Mouse (Mus musculus) midbrain, embryonic 13.5 days (tissue): ENCODE measurements at regions not wholly inside any gene's neighbourhood (a gene's known extent, or its start where the extent isn't known, plus 50 kb on each side); places are given as distances from the start of the nearest gene placed in this dataset.

ENCODE experiments used
- ATAC-seq: fragments of 200-750 bp; cut with Nextera tagmentation; 2 replicates; pipeline ENCODE4 v1.8.0; 2017; ENCODE audit warnings: mild to moderate bottlenecking, moderate TSS enrichment, moderate library complexity
- H3K27ac ChIP-seq: fragments of 300-500 bp; sonication (generic); 2 replicates; pipeline ENCODE4 v1.5.1; 2015; ENCODE audit warnings: inconsistent platforms, mild to moderate bottlenecking, moderate library complexity
- H3K27me3 ChIP-seq: fragments of 300-500 bp; sonication (generic); 2 replicates; pipeline ENCODE4 v1.6.1; 2015; ENCODE audit warnings: mild to moderate bottlenecking, inconsistent platforms
- H3K36me3 ChIP-seq: fragments of 300-500 bp; sonication (generic); 2 replicates; pipeline ENCODE4 v1.6.1; 2015; ENCODE audit warnings: mild to moderate bottlenecking, inconsistent platforms
- H3K4me1 ChIP-seq: fragments of 300-500 bp; sonication (generic); replicated peaks from 2 replicates; pipeline ENCODE4 v1.6.1; 2015; ENCODE audit warnings: inconsistent platforms
- H3K4me2 ChIP-seq: fragments of 300-500 bp; sonication (generic); replicated peaks from 2 replicates; pipeline ENCODE4 v1.6.1; 2015; ENCODE audit warnings: moderate library complexity, mild to moderate bottlenecking, inconsistent platforms
- H3K4me3 ChIP-seq: fragments of 300-500 bp; sonication (generic); replicated peaks from 2 replicates; pipeline ENCODE4 v1.5.1; 2015; ENCODE audit warnings: mild to moderate bottlenecking, inconsistent platforms
- H3K9ac ChIP-seq: fragments of 300-500 bp; sonication (generic); replicated peaks from 2 replicates; pipeline ENCODE4 v1.6.1; 2015; ENCODE audit warnings: mild to moderate bottlenecking, inconsistent platforms
- H3K9me3 ChIP-seq: fragments of 300-500 bp; sonication (generic); 2 replicates; pipeline ENCODE4 v1.6.1; 2016; ENCODE audit warnings: mild to moderate bottlenecking, inconsistent platforms
- WGBS: fragments of 180-500 bp; shearing (Covaris S2); methylation state at CpG from one replicate; pipeline ENCODE4 v1.1.7; 2015; 5-methylcytosine and 5-hydroxymethylcytosine counted together

DNA sequence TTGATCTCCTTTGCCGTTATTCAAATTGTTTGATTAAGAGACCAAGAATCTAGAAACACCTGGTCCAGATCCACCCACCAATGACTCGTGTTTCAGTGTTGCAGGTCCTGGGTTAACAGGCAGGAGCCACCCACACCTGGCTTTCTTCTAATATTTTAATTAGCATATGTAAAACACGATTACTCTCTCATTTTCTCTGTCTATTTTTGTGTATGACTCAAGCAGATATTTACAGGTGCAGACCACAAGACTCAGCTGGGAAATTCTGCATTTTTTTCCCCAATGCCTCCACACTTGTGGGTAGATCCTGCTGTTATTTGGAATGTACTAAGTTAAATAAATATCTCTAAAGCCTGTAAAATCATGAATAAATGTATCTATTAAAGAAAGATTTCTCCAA lies 245.3 kb upstream of the Crbn start:
- H3K9ac ChIP-seq, result no peak overlapping the region
- no peak for ATAC-seq
- H3K9me3 ChIP-seq, result no peaks in the 10 kb centered on the region
- H3K4me2 ChIP-seq, result no peak overlapping the region
- no peaks in the 10 kb centered on the region for H3K27me3 ChIP-seq
- H3K4me1 ChIP-seq, result no peaks in the 10 kb centered on the region
- 86% methylated on average over 3 of the region's 3 CpGs for WGBS
- H3K4me3 ChIP-seq, result no peak overlapping the region
- no peaks in the 10 kb centered on the region for H3K36me3 ChIP-seq
- no peak overlapping the region for H3K27ac ChIP-seq

DNA sequence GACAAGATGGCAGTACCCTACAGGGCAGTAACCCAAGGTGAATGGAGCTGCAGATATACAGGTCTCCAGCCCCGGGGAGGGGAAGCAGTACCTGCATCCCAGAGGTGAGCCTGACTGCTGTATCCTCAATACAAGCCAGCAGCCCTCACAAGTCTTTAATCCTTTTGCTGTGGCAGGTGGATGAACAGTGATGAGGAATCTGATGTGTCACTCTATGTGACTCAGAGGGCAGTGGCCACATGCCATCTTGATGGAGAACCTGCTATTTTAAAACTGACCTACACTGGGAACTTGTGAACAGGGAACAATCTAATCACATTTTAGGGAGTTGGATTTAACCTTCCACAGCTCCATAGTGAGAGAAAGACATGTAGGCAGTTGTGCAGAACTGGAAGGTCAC lies 251.7 kb upstream of the Crbn start:
- Histone ChIP-seq H3K9me3 (no peaks in the 10 kb centered on the region), H3K4me1 (no peaks in the 10 kb centered on the region), H3K27ac (no peak overlapping the region), H3K9ac (no peak overlapping the region), H3K4me3 (no peak overlapping the region), H3K4me2 (no peak overlapping the region), H3K36me3 (no peaks in the 10 kb centered on the region), H3K27me3 (no peaks in the 10 kb centered on the region)
- ATAC-seq, result no peak
- WGBS, result 90% methylated on average over 1 of the region's 1 CpGs

DNA sequence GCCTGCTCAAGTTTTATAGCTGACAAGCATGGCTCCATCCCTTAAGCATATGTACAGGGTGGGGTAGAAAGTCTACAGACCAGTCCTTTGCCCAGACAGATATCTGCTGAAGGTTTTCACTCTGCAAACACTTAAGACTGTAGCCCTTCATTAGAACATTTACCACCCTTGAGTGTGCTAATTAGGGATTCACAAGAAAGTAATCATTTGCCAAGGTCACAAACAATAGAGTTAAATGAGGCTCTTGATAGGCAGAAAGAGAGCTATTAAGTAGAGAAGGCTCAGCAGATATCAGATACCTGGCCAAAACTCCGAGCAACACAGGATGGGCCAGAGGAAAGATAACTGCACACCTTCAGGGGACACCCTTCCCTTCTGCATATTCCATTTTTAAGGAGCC lies 252.3 kb upstream of the Crbn start:
- no peaks in the 10 kb centered on the region for H3K36me3 ChIP-seq
- H3K4me3 ChIP-seq, result no peak overlapping the region
- H3K27ac ChIP-seq, result no peak overlapping the region
- H3K4me2 ChIP-seq, result no peak overlapping the region
- H3K9me3 ChIP-seq, result no peaks in the 10 kb centered on the region
- H3K27me3 ChIP-seq, result no peaks in the 10 kb centered on the region
- no peaks in the 10 kb centered on the region for H3K4me1 ChIP-seq
- no peak for ATAC-seq
- no peak overlapping the region for H3K9ac ChIP-seq
- 80% methylated on average over 1 of the region's 1 CpGs for WGBS

DNA sequence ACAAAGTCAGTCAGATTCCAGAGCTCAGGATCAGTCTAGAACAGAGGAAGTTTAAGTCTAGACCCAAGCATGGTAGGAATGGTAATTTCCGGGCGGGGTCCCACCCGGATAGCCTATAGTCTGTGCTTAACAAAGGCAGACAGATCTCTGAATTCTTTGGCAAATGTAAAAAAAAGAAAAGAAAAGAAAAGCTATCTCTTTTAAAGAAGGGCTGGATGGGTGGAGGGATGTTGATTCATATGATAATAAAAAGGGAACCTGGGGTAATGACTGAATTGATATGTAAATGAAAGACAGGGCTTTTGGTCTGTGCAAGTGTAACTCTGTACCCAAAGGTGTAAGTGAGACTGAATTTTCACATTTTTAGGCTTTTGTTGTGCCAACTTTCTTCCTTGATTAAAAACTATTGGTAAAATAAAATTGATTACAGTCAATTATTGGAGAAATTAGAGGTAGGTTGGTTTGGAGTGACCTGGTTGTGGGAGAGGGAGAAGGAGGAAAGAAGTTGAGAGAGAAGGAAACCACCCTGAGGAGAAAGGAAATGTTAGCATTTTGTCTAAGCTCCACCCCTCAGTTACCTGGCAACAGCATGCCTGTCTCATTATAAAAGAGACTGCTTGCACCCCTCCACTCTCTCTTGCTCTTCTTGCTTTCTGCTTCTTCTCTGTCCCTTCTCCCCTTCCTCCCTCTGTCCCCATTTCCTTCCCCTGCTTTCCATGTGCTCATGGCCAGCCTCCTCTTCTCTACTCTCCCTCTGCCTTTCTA lies 259.3 kb upstream of the Crbn start:
- 79% methylated on average over 3 of the region's 3 CpGs for WGBS
- no peaks in the 10 kb centered on the region for H3K4me1 ChIP-seq
- no peaks in the 10 kb centered on the region for H3K36me3 ChIP-seq
- H3K9me3 ChIP-seq, result no peaks in the 10 kb centered on the region
- ATAC-seq, result no peak
- H3K27me3 ChIP-seq, result no peaks in the 10 kb centered on the region
- no peak overlapping the region for H3K4me2 ChIP-seq
- H3K4me3 ChIP-seq, result no peak overlapping the region
- no peak overlapping the region for H3K27ac ChIP-seq
- no peak overlapping the region for H3K9ac ChIP-seq

DNA sequence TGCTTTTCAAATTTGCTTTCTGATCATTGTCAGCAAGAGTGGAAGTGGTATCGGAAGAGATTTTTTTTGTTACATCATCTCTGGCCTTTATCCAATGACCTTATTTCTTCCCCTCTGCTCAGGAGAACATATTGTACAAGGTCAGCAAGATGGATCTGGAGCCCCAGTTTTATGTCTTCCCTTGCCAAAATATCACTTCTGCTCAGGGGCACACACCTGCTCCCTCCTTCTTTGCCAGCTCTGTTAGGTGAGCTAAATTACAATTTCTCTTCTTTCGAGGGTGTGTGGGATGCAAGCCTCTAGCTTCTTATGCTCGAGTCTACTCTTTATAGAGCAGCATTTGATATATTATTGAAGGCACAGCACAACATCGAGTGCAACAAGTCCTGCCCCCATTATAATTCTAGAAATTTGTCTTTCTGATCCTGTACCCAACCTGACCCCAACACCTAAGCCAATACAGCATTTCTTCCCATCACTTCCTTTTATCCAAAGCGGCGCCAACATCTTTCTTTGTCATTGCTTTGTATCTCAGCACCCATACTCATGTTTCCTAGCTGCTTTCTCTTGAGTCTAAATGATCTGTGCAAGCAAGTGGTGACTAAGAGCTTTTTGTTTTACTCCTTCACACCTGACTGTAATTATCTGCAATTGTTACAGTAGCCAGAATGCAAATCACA lies 263.1 kb upstream of the Crbn start:
- ATAC-seq, result no peak
- 93% methylated on average over 6 of the region's 6 CpGs for WGBS
- H3K4me1 ChIP-seq, result no peaks in the 10 kb centered on the region
- no peaks in the 10 kb centered on the region for H3K36me3 ChIP-seq
- no peak overlapping the region for H3K27ac ChIP-seq
- no peak overlapping the region for H3K9ac ChIP-seq
- no peaks in the 10 kb centered on the region for H3K9me3 ChIP-seq
- H3K4me3 ChIP-seq, result no peak overlapping the region
- no peaks in the 10 kb centered on the region for H3K27me3 ChIP-seq
- no peak overlapping the region for H3K4me2 ChIP-seq

DNA sequence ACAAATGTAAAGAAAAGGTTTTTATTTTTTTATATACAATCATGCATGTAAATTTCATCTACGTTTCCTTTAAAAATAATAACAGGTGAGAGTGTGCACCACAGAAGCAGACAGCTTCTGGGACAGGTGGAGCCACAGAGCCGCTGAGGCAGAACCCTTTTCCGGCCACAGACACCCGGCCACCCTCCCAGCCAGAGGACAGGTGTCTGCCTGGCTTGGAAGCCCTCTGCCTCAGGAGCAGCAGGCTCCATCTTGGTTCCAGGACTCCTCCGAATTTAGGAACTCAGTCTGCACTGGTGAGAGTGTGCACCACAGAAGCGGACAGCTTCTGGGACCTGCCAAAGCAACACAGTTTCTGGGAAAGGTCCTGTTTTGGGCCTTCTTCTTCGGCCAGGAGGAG lies 270.6 kb upstream of the Crbn start:
- no peaks in the 10 kb centered on the region for H3K36me3 ChIP-seq
- H3K9me3 ChIP-seq, result no peaks in the 10 kb centered on the region
- H3K27ac ChIP-seq, result no peak overlapping the region
- no peak overlapping the region for H3K4me2 ChIP-seq
- H3K9ac ChIP-seq, result no peak overlapping the region
- WGBS, result 85% methylated on average over 7 of the region's 7 CpGs
- H3K4me3 ChIP-seq, result no peak overlapping the region
- H3K27me3 ChIP-seq, result no peaks in the 10 kb centered on the region
- ATAC-seq, result no peak
- no peaks in the 10 kb centered on the region for H3K4me1 ChIP-seq

DNA sequence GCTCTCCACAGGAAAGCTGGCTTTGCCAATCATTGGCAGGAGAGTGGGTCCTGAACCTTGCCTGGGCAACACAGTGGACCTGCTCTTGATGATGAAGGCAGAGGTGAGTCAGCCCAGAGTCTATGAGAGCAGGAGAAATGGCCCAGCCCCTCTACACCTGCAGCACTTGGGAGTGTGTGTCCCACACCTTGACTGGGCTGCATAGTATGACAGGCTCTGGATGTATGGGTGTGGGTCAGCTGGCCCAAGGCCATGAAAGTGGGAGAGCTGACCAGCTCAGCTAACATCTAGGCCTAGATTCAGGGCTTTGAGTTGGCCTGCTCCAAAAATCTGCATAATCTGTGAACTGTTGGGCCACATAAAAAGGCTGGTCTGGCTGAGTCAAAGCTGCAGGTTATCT lies 292.7 kb upstream of the Crbn start:
- H3K9me3 ChIP-seq, result no peaks in the 10 kb centered on the region
- no peaks in the 10 kb centered on the region for H3K27me3 ChIP-seq
- H3K4me2 ChIP-seq, result no peak overlapping the region
- no peaks in the 10 kb centered on the region for H3K36me3 ChIP-seq
- peak; percentile 34; the same call in 1 of the 2 replicates for ATAC-seq
- no peak overlapping the region for H3K4me3 ChIP-seq
- H3K27ac ChIP-seq, result no peak overlapping the region
- H3K9ac ChIP-seq, result no peak overlapping the region
- H3K4me1 ChIP-seq, result no peaks in the 10 kb centered on the region

DNA sequence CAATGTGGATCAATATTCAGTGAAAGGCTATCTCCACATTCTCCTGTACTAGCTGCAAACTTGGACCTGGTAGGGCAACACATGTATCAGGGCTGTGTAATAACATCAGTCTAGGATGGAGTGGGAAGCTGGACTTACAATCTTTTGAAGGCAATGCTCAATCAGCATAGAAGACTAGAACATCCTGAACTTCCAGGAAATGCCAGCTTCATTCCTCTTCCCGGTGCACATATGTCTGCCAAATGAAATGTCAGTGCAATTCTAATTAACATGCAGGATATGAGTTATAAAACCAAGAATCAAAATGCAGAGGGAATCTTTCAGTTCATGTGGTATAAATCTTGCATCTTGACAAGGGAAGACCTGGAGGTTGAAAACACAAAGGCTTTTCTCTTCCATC lies 328.8 kb upstream of the Crbn start:
- 96% methylated on average over 1 of the region's 1 CpGs for WGBS

DNA sequence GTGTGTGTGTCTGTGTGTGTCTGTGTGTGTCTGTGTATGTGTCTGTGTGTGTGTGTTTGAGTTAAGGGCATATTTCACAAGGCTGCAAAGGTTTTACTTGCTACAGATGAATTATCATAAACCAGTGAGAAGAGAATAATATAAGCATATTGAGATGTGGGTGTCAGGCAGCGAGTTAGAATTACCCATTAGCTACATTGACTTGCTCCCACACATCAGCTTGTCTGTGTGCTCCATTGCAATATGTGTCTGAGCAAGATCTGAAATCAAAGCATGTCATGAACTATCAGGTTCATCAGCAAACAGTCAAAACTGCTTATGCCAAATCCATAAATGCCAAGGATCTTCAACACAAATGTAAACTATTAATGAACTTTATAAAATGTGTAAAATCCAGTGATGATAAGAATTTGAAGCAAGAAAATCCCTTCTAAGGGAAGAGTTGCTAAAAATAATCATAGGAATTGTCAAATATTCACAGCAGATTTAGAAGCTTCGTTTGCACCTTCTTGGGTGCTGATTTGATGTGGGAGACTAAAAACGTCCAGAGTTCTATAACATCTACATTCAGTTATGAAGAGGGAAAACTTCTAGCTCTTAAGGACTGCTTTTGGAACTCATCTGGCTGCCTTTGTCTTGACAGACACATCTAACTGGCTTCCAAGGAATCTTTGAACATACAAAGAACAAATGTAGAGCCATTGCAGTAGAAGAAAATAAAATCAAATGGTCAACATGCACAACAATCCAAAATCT lies 361.7 kb upstream of the Lrrn1 start:
- Histone ChIP-seq H3K27ac (no peak overlapping the region), H3K27me3 (no peaks in the 10 kb centered on the region), H3K4me2 (no peak overlapping the region), H3K4me3 (no peak overlapping the region), H3K9me3 (no peaks in the 10 kb centered on the region), H3K4me1 (no peaks in the 10 kb centered on the region), H3K36me3 (no peaks in the 10 kb centered on the region), H3K9ac (no peak overlapping the region)
- 68% methylated on average over 3 of the region's 3 CpGs for WGBS
- ATAC-seq, result no peak

More for the DNA sequence above, 328.8 kb upstream of the Crbn start:
- ATAC-seq, result no peak
- H3K27ac ChIP-seq, result no peak overlapping the region
- H3K4me2 ChIP-seq, result no peak overlapping the region
- no peaks in the 10 kb centered on the region for H3K4me1 ChIP-seq
- no peaks in the 10 kb centered on the region for H3K36me3 ChIP-seq
- no peaks in the 10 kb centered on the region for H3K9me3 ChIP-seq
- H3K4me3 ChIP-seq, result no peak overlapping the region
- H3K27me3 ChIP-seq, result no peaks in the 10 kb centered on the region
- H3K9ac ChIP-seq, result no peak overlapping the region

DNA sequence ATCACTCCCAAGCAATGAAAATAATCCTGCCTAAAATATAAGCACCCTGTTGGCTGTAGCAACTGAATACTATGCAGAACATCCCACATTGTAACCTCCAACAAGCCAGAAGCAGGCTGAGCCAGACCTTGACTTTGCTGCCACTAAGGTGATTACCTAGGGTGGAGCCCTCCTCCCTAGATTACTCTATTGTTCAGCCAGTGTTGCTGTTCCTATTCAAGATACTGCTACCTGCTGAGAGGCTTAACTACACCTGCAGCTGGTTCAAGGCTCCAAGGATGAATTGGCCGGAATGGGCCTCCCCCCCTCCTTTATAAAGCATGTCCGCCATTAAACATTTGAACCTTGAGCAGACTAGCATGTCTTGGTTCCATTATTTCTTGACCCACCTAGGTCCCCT lies 311.3 kb upstream of the Lrrn1 start:
- Histone ChIP-seq H3K27me3 (no peaks in the 10 kb centered on the region), H3K4me2 (no peak overlapping the region), H3K27ac (no peak overlapping the region), H3K4me3 (no peak overlapping the region), H3K36me3 (no peaks in the 10 kb centered on the region), H3K4me1 (no peaks in the 10 kb centered on the region), H3K9me3 (no peaks in the 10 kb centered on the region), H3K9ac (no peak overlapping the region)
- 61% methylated on average over 2 of the region's 2 CpGs for WGBS
- no peak for ATAC-seq

DNA sequence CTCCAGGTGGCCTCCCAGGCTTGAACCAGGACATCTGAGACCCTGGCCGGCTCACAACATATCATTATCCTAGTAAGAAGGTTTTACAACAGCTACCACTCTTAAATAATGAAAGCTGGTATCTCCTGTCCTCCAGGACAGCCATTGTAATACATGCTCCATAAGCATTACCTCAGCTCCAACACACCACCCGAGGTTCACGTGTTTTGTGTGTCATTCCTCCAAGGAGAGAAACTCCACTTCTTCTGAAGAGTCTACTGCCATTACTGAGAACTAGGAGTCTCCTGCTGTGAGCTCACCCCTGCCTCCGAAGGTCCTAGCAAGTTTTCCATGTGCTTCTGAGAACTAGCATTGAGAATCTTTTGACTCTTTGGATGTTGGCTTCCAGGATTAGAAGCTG lies 310.8 kb upstream of the Lrrn1 start:
- WGBS, result 77% methylated on average over 4 of the region's 4 CpGs
- Histone ChIP-seq H3K4me3 (no peak overlapping the region), H3K4me1 (no peaks in the 10 kb centered on the region), H3K36me3 (no peaks in the 10 kb centered on the region), H3K9ac (no peak overlapping the region), H3K27me3 (no peaks in the 10 kb centered on the region), H3K9me3 (no peaks in the 10 kb centered on the region), H3K4me2 (no peak overlapping the region), H3K27ac (no peak overlapping the region)
- no peak for ATAC-seq

DNA sequence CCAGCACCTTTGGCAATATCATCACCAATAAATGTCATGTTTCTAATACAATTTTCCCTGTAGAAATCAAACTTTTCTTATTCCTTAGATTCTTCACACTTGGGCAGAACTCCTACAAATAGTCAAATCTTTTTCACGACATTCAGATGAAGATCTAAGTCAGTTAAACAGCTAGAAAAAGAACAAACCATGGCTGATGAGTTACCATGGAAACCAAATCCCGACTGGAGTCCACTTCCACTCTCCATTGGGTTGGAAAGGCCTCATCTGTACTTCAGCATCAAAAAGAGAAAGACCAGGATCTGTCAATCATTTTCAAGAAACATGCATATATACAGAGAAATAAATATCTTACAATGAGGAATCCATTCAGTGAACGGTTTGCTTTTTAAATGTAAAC lies 307.0 kb upstream of the Lrrn1 start:
- Histone ChIP-seq H3K9me3 (no peaks in the 10 kb centered on the region), H3K9ac (no peak overlapping the region), H3K27ac (no peak overlapping the region), H3K4me3 (no peak overlapping the region), H3K36me3 (no peaks in the 10 kb centered on the region), H3K27me3 (no peaks in the 10 kb centered on the region), H3K4me2 (no peak overlapping the region), H3K4me1 (no peaks in the 10 kb centered on the region)
- WGBS, result 32% methylated on average over 3 of the region's 3 CpGs
- ATAC-seq, result no peak
